Mouse (Mus musculus) mesoderm, embryonic 11.5 days (tissue): ENCODE measurements around the gene Adora3.
"Not testable (repeated sequence)": the region's sequence is repeated elsewhere in the genome, so short reads cannot be mapped to it uniquely, and the experiment has no call there.

Experiments used
- DNase-seq: peaks from one replicate; pipeline ENCODE4 v3.0.0-alpha.2; 2012; ENCODE audit warnings: low read depth, low spot score

Adora3 gene

GRCm38 (mm10) chr3:105901468-105901867 is 30.8 kb downstream of the Adora3 start:
- DNase-seq = no peak

DNA sequence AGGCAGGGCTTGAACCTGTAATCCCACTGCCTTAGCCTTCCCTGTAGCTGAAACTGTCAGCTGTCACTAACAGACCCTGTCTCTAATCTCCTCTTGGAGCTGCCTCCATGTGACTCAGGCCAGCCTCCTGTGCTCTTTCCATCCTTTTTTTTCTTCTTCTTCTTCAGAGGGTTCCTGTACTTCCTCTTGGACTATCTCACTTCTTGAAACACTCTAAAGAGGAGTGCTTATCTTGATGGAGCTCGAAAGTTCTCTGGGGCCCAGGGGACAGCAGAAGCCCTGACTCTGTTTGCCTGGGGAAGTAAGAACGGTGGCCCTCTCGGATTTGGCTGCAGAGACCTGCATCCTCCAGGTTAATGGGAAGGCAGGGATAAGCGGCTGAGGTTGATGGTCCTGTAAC is 33.6 kb downstream of the Adora3 start:
- DNase-seq = no peak

GRCm38 (mm10) chr3:105904721-105905120 is 34.1 kb downstream of the Adora3 start:
- no peak for DNase-seq

- no peak for DNase-seq
Measured at GRCm38 (mm10) chr3:105907956-105908655, 37.4 kb downstream of the Adora3 start.

DNA sequence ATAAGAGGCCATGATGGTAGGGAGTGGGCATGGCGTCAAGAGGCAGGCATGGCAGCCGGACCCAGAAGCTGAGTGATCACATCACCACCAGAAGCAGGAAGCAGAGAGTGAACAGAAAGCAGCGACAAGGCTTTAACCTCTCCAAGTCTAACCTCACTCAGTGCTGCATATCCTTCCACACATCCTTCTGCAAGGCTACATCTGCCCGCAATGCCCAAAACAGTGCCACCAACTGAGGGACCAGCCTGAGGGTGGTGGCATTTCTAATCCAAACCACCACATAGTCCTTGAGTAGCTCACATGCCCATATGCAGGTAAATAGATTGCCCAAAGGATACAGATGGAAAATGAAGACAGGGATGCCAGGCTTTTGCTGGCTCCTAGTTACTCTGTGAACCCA is 38.3 kb downstream of the Adora3 start:
- no peak for DNase-seq

GRCm38 (mm10) chr3:105910519-105911190 is 40.0 kb downstream of the Adora3 start:
- no peak for DNase-seq

DNA sequence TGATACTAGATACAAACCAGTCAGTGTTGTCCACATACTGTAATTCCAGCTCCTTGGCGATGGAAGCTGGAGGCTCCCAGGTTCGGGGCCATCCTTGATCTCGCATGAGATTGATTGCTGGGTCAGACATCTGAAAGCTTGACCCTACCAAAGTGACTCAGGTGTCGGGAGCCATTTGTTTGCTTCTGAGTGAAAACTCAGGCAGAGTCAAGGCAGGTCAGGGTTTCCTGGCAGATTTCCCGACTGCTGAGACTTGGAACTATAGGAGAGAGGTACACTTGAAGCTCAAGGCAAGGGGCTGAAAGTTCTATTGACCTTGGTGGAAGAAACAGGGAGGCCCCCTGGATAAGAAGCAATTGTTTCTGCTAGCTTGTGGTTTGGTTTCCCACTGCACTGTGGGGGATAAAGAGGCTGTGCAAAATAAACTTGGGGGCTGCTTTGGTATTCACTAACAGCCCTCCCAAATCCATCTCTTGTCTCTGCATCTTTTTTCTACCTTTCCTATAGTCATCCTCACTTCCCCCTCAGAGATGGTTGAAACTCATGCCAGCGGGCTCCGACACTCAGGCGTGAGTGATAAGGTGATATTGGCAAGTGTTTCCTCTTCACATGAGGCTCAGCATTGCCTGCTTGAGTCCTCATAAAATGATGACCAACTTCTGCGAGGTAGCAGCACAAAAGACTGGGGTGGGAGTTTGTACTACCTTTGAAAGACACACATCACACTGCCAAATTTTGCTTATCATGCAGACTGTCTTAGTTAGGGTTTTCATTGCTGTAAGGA is 41.6 kb downstream of the Adora3 start:
- DNase-seq = no peak

DNA sequence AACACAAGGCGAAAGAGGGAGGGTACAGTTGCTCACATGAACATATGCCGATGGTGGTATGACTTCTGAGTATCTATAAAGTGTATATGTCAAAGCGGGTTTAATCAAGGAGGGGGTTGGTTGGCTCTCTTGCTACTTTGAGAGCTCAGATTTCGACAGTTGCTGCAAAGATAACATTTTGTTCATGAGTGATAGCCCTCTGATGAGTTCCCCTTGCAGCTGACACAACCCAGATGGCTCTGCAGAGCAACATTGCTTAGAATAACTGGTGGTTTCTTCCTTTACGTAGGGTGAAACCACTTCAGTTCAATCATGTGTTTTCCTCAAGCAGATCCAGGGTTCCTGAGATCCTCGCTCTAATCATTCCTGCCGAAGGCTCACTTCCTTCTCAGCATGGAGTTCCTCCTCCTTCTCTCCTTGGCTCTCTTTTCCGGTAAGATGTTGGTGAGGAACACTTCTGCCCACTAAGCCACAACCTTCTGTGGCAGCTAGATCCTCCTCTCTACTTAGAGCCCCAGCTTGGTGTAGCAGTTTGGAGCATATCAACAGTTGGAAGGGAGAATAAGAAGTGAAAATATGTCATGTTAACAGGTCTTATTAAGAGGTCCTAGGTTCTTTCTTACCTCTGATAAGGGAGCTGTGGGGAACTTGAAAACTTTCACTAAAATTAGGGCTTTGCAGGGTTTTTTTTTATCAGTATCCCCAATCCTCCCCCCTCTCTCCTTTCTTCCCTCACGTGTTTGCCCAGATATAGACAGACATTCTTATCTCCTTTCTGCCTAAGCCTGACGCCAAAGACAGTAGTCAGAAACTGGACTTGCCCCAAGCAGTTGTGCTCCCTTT is 43.4 kb downstream of the Adora3 start:
- no peak for DNase-seq

GRCm38 (mm10) chr3:105915281-105915680 is 44.6 kb downstream of the Adora3 start:
- no peak for DNase-seq

- DNase-seq = not testable (repeated sequence)
Measured at GRCm38 (mm10) chr3:105916455-105916854, 45.8 kb downstream of the Adora3 start.

DNA sequence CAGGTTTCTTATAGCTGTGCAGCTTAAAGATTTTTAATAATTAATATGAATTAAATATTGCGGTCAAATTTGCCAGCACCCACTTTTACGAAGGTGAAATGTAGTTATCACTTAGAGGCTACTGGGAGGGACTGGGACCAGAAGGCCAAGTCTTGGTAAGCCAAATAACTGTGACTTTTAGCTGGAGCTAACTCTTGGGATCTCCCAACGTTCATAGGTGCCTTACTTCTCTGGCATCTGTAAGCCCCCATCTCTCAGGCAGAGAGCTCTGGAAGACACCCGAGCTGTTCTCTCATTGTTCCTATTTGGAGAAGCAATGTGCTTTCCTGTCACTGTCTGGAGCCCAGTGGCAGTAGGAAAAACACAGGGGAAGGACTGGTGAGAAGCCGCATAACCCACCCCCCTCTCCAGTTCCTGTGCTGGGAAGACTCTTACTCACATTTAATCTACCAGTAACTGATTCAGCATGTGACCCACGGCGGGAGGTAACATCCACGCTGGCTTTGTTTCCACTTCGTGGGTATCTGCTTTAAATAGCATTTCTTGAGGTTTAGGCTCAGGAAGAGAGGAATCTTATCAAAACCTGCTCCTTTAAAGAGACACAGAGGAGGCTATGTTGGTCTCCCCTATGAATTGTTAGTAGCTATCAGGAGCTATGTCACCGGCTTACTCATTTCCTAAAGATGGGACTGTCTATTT is 47.1 kb downstream of the Adora3 start:
- DNase-seq = no peak

DNA sequence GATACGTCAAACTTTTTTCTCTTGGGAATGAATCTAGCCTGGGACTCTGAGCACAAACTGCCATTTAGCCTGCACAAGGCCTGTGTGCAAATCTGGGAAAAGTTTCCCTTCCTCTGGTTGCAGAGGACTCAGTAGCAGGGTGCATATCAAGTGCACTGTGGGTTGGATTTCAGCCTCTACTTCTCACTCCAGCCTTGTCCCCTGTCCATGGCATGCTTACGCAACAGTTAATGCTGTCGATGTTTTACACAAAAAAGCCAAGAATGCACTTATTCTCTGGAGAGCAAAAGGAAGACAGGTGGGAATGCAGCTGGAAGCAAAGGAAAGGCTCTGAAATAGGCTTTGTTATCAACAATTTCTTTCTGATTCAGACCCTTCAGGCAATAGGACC is 47.7 kb downstream of the Adora3 start:
- no peak for DNase-seq

GRCm38 (mm10) chr3:105920743-105921142 is 50.1 kb downstream of the Adora3 start:
- DNase-seq = not testable (repeated sequence)

DNA sequence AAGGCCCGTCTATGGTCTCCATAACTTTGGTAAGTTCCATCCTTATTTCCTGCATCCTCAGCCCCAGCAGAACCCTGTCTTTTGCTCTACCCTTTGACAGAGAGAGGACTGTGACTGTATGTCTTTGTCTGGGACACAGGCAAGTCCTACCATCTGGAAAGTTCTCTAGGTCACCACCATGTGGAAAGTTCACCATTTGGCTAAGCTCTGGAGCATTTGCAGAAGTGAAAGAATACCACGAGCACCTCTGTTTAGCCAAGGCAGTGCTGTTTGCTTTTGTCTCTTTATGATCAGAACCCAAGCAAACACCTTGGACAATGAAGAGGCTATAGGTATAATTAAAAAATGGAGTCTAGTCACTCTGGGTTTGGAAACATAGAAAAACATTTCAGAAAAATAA is 51.3 kb downstream of the Adora3 start:
- no peak for DNase-seq

GRCm38 (mm10) chr3:105924616-105925015 is 54.0 kb downstream of the Adora3 start:
- no peak for DNase-seq

DNA sequence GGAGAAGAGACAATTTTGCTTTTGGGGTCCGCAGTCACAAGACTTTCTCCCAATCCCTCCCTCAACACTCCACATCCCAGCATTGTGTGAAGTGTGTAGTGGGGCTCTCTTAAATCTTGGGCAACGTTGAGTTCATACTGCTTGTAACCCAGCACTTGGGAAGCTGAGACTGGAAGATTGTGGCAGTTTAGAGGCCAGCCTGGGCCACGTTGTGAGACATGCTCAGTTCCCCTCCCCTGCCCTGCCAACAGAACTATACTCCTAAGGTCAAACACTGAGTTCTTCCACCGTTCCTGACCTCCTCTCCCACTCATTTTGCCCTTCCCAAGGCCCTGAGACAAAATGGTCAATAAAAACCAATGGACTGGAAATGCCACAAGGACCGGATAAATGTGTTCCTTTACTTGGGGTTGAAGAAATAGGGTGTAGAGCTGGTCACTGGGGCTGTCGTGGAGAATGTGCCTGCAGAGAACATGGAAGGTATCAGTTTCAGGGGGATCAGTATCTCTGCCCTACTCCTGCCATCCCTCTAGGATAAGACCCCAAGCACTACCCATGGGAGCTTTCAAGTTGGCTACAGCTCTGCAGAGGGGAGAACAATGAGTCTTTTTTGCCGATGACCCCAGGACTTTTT is 57.0 kb downstream of the Adora3 start:
- no peak for DNase-seq

DNA sequence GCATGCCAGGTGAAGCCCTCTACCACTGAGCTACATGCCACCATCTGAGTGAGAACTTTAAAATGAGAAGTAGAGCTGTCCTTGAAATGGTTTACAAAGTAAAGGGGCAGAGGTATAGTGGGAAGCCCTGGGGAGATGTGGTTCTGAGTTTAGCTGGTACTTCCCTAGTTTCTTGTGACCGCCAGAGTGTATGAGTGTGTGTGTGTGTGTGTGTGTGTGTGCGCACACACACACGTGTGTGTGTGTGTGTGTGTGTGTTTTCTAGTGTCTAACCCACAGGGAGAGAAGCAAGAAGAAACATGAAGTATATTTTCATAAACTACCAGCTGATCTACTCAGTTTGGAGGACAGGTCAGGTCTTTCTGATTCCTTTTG is 57.5 kb downstream of the Adora3 start:
- no peak for DNase-seq

DNA sequence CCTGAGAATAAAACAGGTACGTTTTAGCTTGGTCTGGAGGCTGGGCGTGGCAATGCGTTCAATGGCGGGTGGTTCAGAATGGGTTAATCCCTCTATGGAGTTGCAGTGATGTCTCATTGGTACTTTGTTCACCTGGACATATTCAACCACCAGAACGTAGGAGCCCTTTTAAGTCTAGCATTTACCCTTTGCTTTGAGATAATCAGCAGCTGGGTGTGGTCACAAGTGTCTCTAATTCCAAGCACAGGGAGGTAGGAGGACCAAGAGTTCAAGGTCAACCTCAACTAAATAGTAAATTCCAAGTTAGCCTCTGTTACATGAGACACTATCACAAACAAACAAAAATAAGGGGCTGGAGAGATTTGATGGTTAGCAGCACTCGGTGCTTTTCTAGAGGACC is 58.1 kb downstream of the Adora3 start:
- no peak for DNase-seq

DNA sequence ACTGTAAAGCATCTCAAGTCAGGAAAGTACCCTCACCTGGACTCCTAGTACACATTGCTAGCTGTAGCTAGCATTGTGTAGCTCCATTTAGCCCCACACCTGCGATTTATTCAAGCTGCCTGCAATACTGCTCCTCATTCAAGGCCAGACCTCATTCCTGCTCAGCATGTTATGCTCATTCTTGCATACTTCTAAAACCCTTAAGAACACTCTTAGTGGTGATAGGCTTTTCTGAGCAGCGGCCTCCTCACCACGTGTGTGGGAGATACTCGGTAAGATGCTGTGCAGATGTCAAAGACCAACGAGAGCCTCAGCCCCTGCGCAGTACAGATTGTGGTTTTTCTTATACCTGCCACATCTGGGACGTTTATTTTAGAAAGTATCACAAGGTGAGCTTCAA is 59.2 kb downstream of the Adora3 start:
- no peak for DNase-seq

DNA sequence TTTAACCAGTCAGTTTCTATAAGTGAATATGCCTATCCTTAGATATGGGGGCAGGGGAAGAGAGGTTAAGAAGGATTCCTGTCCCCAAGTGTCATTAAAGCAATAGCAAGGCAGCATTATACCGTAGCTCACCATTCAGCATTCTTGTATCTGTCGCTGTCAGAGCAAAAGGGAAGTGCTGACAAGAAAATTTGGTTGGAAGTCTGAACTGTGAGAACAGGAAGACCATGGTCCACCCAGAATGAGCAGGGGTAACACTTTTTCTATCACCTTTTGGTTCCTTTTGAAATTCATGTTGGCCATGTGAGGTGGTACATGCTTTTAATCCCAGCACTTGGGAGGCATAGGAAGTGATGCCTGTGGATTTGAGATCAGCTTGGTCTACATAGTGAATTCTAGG is 60.4 kb downstream of the Adora3 start:
- DNase-seq = no peak
